Mouse (Mus musculus) intestine, embryonic 16.5 days (tissue): ENCODE data around the gene Gm49405. TPM values are rescaled to one million over a fixed set of nuclear protein-coding genes. Genes with fewer than 3 reads are reported as not detected.
"Not testable (repeated sequence)": the region's sequence is repeated elsewhere in the genome, so short reads cannot be mapped to it uniquely, and the experiment has no call there.

Experiments used
- ATAC-seq: fragments of 200-750 bp; cut with Nextera tagmentation; 2 replicates; pipeline ENCODE4 v1.8.0; 2017; ENCODE audit warnings: moderate TSS enrichment, moderate library complexity
- H3K27ac ChIP-seq: fragments of 300-500 bp; sonication (generic); 2 replicates; pipeline ENCODE4 v1.5.1; 2014; ENCODE audit warnings: mild to moderate bottlenecking, low read length
- H3K27me3 ChIP-seq: fragments of 300-500 bp; sonication (generic); replicated peaks from 2 replicates; pipeline ENCODE4 v1.6.1; 2014; ENCODE audit warnings: low read length, control low read depth, mixed read lengths; ENCODE audit not compliant: control insufficient read depth, insufficient read depth
- H3K36me3 ChIP-seq: fragments of 300-500 bp; sonication (generic); 2 replicates; pipeline ENCODE4 v1.6.1; 2014; ENCODE audit warnings: low read length, control low read depth; ENCODE audit not compliant: control insufficient read depth, insufficient read depth
- H3K4me1 ChIP-seq: fragments of 300-500 bp; sonication (generic); 2 replicates; pipeline ENCODE4 v1.6.1; 2014; ENCODE audit warnings: low read length, control low read depth, mixed read lengths; ENCODE audit not compliant: control insufficient read depth, insufficient read depth
- H3K4me2 ChIP-seq: fragments of 300-500 bp; sonication (generic); 2 replicates; pipeline ENCODE4 v1.6.1; 2014; ENCODE audit warnings: low read depth, low read length, control low read depth
- H3K4me3 ChIP-seq: fragments of 300-500 bp; sonication (generic); 2 replicates; pipeline ENCODE4 v1.5.1; 2014; ENCODE audit warnings: mild to moderate bottlenecking, low read length
- H3K9ac ChIP-seq: fragments of 300-500 bp; sonication (generic); 2 replicates; pipeline ENCODE4 v1.6.1; 2014; ENCODE audit warnings: low read depth, low read length
- H3K9me3 ChIP-seq: fragments of 300-500 bp; sonication (generic); 2 replicates; pipeline ENCODE4 v1.6.1; 2016; ENCODE audit warnings: low read length, control low read depth; ENCODE audit not compliant: control insufficient read depth
- WGBS: fragments of 180-500 bp; shearing (Covaris S2); extraction: QIAGEN DNeasy Blood & Tissue Kit; methylation state at CpG from one replicate; pipeline ENCODE4 v1.1.7; 2014; 5-methylcytosine and 5-hydroxymethylcytosine counted together
- polyA plus RNA-seq: library from polyadenylated mRNA; unstranded; fragments of >200 nt; fragmentation: Nextera tagmentation; extraction: Ambion mirVana; gene quantifications from 2 replicates; pipeline ENCODE4 v1.2.1, GENCODE M21; 2015

The Gm49405 gene
- polyA plus RNA-seq, 1 experiment from 2014 or later, result 2.4 TPM

DNA sequence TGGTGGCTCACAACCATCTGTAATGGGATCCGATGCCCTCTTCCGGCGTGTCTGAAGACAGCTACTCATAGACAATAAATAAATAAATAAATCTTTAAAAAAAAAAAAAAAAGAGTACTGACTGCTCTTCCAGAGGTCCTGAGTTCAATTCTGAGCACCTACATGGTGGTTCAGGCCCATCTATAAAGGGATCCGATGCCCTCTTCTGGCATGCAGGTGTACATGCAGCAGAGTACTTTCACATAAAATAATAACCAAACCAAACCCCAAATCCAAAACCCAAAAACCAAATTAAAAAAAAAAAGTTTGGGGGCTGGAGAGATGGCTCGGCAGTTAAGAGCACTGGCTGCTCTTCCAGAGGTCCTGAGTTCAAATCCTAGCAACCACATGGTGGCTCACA, 48.6 kb downstream of the Gm49405 start:
- ATAC-seq, H3K27me3 ChIP-seq, H3K4me2 ChIP-seq, H3K4me3 ChIP-seq, H3K27ac ChIP-seq, H3K9ac ChIP-seq, H3K4me1 ChIP-seq, H3K9me3 ChIP-seq, H3K36me3 ChIP-seq: not testable (repeated sequence)
- WGBS, result 86% methylated on average over 5 of the region's 5 CpGs

DNA sequence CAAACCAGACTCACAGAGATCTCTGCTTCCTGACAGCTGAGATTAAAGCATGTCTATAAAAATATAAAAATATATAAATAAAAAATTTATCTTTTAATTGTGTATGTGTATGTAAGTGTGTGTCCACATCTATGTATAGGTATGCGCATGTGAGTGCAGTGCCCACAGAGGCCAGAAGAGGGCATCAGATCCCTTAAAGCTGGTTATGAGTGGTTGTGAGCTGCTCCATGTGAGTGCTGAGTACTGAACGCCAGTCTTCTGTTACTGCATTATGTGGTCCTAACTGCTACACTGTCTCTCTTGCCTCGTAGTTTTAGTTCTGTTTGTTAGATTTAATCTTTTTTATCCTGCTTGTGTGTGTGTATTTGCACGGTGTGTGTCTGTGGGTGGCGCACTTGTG, 50.6 kb downstream of the Gm49405 start:
- 95% methylated on average over 5 of the region's 5 CpGs for WGBS
- H3K4me1 ChIP-seq, result peaks cover 6% of the 10 kb centered on the region; the same call in 1 of the 2 replicates

DNA sequence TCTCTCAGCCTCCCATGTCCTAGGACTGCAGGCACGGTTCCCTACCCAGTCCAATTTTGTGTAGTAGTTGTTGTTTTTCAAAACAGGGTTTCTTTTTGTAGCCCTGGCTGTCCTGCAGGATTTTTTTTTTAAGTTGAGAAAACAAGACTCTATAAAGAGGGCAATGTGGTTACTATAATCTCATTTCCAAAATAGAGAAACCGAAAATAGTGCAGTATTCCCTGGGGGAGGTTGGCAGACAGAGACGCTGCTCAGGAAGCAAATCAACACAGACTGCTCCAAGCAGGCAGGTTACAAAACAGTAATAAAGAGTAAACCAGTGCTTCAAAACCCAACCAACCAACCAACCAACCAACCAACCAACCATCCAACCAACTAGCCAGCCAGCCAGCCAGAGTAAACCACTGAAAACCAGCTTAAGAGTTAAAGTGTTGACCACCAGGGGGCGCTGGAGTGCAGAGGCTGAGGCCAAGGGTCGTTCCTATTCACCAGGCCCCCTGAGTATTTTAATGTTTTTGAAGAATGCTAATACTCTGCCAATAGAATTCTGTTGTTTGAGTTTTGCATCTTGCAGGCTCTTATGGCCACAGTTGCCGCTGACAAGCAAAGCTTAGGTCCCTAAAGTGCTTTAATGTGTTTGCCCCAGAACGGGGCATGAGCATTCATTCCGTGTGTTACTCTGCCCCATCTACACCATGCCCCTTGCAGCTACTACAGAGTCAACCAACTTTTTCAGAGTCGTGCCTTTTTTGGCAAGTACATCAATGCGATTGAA, 51.5 kb downstream of the Gm49405 start:
- H3K27me3 ChIP-seq, result no peaks in the 10 kb centered on the region
- ATAC-seq, result no peak
- no peak overlapping the region for H3K27ac ChIP-seq
- H3K4me1 ChIP-seq, result peaks cover 12% of the 10 kb centered on the region
- H3K36me3 ChIP-seq, result no peaks in the 10 kb centered on the region
- no peaks in the 10 kb centered on the region; the same call in 1 of the 2 replicates for H3K9me3 ChIP-seq
- no peak overlapping the region for H3K4me2 ChIP-seq
- no peak overlapping the region for H3K4me3 ChIP-seq
- no peak overlapping the region for H3K9ac ChIP-seq
- 52% methylated on average over 10 of the region's 10 CpGs for WGBS

More for the DNA sequence above, 50.6 kb downstream of the Gm49405 start:
- no peak for ATAC-seq
- Histone ChIP-seq H3K9ac (no peak overlapping the region), H3K27ac (no peak overlapping the region), H3K9me3 (no peaks in the 10 kb centered on the region; the same call in 1 of the 2 replicates), H3K4me2 (no peak overlapping the region), H3K36me3 (no peaks in the 10 kb centered on the region), H3K27me3 (no peaks in the 10 kb centered on the region), H3K4me3 (no peak overlapping the region)

DNA sequence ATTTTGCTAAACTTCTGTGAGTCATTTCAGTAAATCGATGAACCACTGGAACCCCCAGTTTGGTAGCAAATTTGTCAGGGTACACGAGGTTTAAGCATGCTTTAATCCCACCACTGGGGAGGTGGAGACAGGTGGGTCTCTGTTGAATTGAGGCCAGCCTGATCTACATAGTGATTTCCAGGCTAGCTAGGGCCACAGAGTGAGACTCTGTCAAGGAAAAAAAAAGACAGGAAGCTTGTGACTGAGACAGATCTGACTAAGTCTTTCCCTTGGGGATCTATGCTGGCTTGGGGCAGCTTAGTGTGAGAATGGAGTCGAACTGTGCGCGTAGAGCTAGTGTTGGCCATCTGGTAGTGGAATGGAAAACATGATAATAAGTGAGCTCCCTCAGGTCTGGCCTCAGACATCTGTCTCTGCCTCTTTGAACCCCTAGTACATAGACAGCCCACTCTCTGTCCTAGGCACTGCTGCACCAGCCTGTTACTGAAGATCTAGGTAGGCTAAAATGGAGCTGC, 52.1 kb downstream of the Gm49405 start:
- H3K9me3 ChIP-seq, result no peaks in the 10 kb centered on the region; the same call in 1 of the 2 replicates
- H3K4me1 ChIP-seq, result peaks cover 15% of the 10 kb centered on the region
- H3K4me3 ChIP-seq, result no peak overlapping the region
- H3K36me3 ChIP-seq, result no peaks in the 10 kb centered on the region
- no peak for ATAC-seq
- H3K4me2 ChIP-seq, result no peak overlapping the region
- H3K27me3 ChIP-seq, result no peaks in the 10 kb centered on the region
- H3K9ac ChIP-seq, result no peak overlapping the region
- WGBS, result 80% methylated on average over 5 of the region's 5 CpGs
- H3K27ac ChIP-seq, result no peak overlapping the region

DNA sequence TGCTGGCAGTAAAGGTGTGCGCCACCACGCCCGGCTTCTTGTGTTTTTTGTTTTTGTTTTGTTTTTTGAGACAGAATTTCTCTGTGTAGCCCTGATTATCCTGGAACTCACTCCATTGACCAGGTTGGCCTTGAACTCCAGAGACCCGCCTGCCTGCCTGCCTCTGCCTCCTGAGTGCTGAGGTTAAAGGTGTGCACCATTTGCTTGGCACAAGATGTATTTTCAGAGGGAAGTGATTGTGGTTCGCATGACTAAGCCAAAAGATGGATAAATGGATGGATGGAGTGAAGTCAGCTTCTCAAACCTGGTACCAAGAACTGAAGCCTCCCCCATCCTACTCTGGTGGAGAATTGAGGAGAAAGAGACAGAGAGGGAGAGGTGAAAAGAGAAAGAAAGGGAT, 54.2 kb downstream of the Gm49405 start:
- 88% methylated on average over 5 of the region's 5 CpGs for WGBS
- Histone ChIP-seq H3K27me3 (no peaks in the 10 kb centered on the region), H3K9me3 (no peaks in the 10 kb centered on the region; the same call in 1 of the 2 replicates), H3K4me3 (no peak overlapping the region), H3K9ac (no peak overlapping the region), H3K4me1 (peaks cover 15% of the 10 kb centered on the region), H3K36me3 (no peaks in the 10 kb centered on the region), H3K4me2 (no peak overlapping the region), H3K27ac (no peak overlapping the region)
- no peak for ATAC-seq

Other genes starting within 250 kb of the Gm49405 start
- 16.5 and 17.7 TPM in 2 replicates for gene Kmt5b, start 233.2 kb upstream of the Gm49405 start, polyA plus RNA-seq
- gene Chka, start 148.9 kb upstream of the Gm49405 start, polyA plus RNA-seq, result 57.8 and 67.5 TPM in 2 replicates
- gene Tcirg1, start 93.5 kb upstream of the Gm49405 start, polyA plus RNA-seq, result 73.3 and 84.5 TPM in 2 replicates
- gene Ndufs8, start 87.9 kb upstream of the Gm49405 start, polyA plus RNA-seq, result 412 and 424 TPM in 2 replicates
- 4.2 TPM in 2 replicates for gene Aldh3b1, start 70.8 kb upstream of the Gm49405 start, polyA plus RNA-seq
- gene Unc93b1, start 65.4 kb upstream of the Gm49405 start, polyA plus RNA-seq, result 27.0 and 29.8 TPM in 2 replicates
- not detected in 2 replicates for gene Aldh3b3, start 42.0 kb upstream of the Gm49405 start, polyA plus RNA-seq
- 0.61 and 1.2 TPM in 2 replicates for gene Aldh3b2, start 28.3 kb upstream of the Gm49405 start, polyA plus RNA-seq
- 16.9 and 20.1 TPM in 2 replicates for gene Acy3, start 14.1 kb upstream of the Gm49405 start, polyA plus RNA-seq
- 0.73 and 0.83 TPM in 2 replicates for gene Tbx10, start 7.9 kb upstream of the Gm49405 start, polyA plus RNA-seq
- 40.9 and 41.0 TPM in 2 replicates for gene Nudt8, start within 50 bp of the Gm49405 start, polyA plus RNA-seq
- 2.4 and 3.4 TPM in 2 replicates for gene Doc2g, start 2.7 kb downstream of the Gm49405 start, polyA plus RNA-seq
- 299 and 309 TPM in 2 replicates for gene Ndufv1, start 12.2 kb downstream of the Gm49405 start, polyA plus RNA-seq
- gene Gstp1, start 37.4 kb downstream of the Gm49405 start, polyA plus RNA-seq, result 1,107 and 1,114 TPM in 2 replicates
- gene Gstp2, start 45.4 kb downstream of the Gm49405 start, polyA plus RNA-seq, result 33.6 and 65.0 TPM in 2 replicates
- 15.1 and 18.1 TPM in 2 replicates for gene Gstp3, start 58.9 kb downstream of the Gm49405 start, polyA plus RNA-seq
- 2.1 and 3.1 TPM in 2 replicates for gene Cabp2, start 81.0 kb downstream of the Gm49405 start, polyA plus RNA-seq
- 159 TPM in 2 replicates for gene Cdk2ap2, start 96.6 kb downstream of the Gm49405 start, polyA plus RNA-seq
- gene Pitpnm1, start 99.4 kb downstream of the Gm49405 start, polyA plus RNA-seq, result 17.5 and 19.7 TPM in 2 replicates
- gene Aip, start 125.2 kb downstream of the Gm49405 start, polyA plus RNA-seq, result 78.4 and 81.2 TPM in 2 replicates
- 0.04 TPM in 1 of 2 replicates, not detected in the other for gene Gpr152, start 139.2 kb downstream of the Gm49405 start, polyA plus RNA-seq
- 0.11 and 0.20 TPM in 2 replicates for gene Cabp4, start 143.4 kb downstream of the Gm49405 start, polyA plus RNA-seq
- gene Coro1b, start 148.0 kb downstream of the Gm49405 start, polyA plus RNA-seq, result 264 and 288 TPM in 2 replicates
- gene Ptprcap, start 153.0 kb downstream of the Gm49405 start, polyA plus RNA-seq, result 5.8 and 6.7 TPM in 2 replicates
- 43.9 and 49.7 TPM in 2 replicates for gene Rps6kb2, start 162.7 kb downstream of the Gm49405 start, polyA plus RNA-seq
- 1.3 and 1.4 TPM in 2 replicates for gene Carns1, start 174.9 kb downstream of the Gm49405 start, polyA plus RNA-seq
- 3.6 and 4.0 TPM in 2 replicates for gene Tbc1d10c, start 190.7 kb downstream of the Gm49405 start, polyA plus RNA-seq
- 759 and 799 TPM in 2 replicates for gene Ppp1ca, start 191.4 kb downstream of the Gm49405 start, polyA plus RNA-seq
- 31.7 and 34.2 TPM in 2 replicates for gene Rad9a, start 201.0 kb downstream of the Gm49405 start, polyA plus RNA-seq
- gene Clcf1, start 213.6 kb downstream of the Gm49405 start, polyA plus RNA-seq, result 5.9 TPM in 2 replicates
- gene AC109138.7, start 213.7 kb downstream of the Gm49405 start, polyA plus RNA-seq, result not detected in 2 replicates
- 46.7 and 52.9 TPM in 2 replicates for gene Pold4, start 231.3 kb downstream of the Gm49405 start, polyA plus RNA-seq